Mouse (Mus musculus) brain, embryonic 14.5 days (tissue): ENCODE measurements around the gene Ubash3b.

Experiments used
- CTCF ChIP-seq: fragments of 200-500 bp; IDR thresholded peaks from 2 replicates; pipeline ENCODE4 v1.5.1; 2012; ENCODE audit warnings: inconsistent platforms, mild to moderate bottlenecking, moderate library complexity, borderline replicate concordance; ENCODE audit not compliant: insufficient read depth, insufficient read length; ENCODE audit errors: extremely low read depth
- POLR2A ChIP-seq: fragments of 200-500 bp; IDR thresholded peaks from 2 replicates; pipeline ENCODE4 v1.6.1; 2012; ENCODE audit warnings: mild to moderate bottlenecking, inconsistent platforms, borderline replicate concordance; ENCODE audit not compliant: poor library complexity, insufficient read depth, insufficient read length, severe bottlenecking; ENCODE audit errors: extremely low read depth

DNA sequence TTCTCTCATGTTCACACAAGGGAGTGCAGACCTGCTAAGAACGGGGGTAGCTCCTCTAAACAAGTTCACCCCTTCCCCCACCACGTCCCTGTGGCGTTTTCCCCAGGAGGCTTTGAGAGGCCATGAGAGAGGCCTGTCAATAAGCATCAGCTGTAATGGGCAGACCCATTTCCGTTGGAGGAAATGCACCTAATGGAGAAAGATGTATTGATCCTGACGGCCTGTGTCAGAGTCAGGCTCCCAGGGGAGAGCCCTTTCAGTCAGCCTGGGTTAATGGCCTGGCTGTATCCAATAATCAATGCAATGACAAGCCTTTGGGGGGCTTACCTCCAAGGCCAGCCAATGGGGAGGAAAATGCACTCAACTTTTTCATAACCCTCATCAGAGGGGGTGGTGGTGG is 100.1 kb downstream of the Ubash3b start:
- no peak for TF ChIP-seq CTCF
- no peak for TF ChIP-seq POLR2A
